Mouse (Mus musculus): ENCODE measurements around the gene Tll1. TPM values are rescaled to one million over a fixed set of nuclear protein-coding genes. Genes with fewer than 3 reads are reported as not detected.

Tll1 gene
- 1 to 10 TPM; 3.4 to 4.3 TPM for total RNA-seq (2021)
- long read RNA-seq, experiment 1, full-length matches to known transcripts: 3 of 4 reads
- long read RNA-seq, experiment 1, partial matches to known transcripts: 0 of 4 reads
- long read RNA-seq, experiment 1, other reads (novel, unspliced or antisense): 1 of 4 reads
- long read RNA-seq, experiment 2, full-length matches to known transcripts: 9 of 9 reads
- long read RNA-seq, experiment 2, partial matches to known transcripts: 0 of 9 reads
- long read RNA-seq, experiment 2, other reads (novel, unspliced or antisense): 0 of 9 reads

GRCm38 (mm10) chr8:64206024-64206385 is at the start of gene Tll1:
Gene Tll1, minus strand, starts transcription at chr8:64206271.
- peak in 1 of 2 experiments; percentile 5 for DNase-seq (ENCODE audit: low spot score in 2 of 2)
- Histone ChIP-seq H3K4me3 (peak within 1 kb of the TSS; percentile 73), H3K27ac (peak within 1 kb of the TSS; percentile 59; the same call in 1 of the 2 replicates)
- no peak for TF ChIP-seq CTCF (conservative IDR thresholded peaks at IDR 0.05)

DNA sequence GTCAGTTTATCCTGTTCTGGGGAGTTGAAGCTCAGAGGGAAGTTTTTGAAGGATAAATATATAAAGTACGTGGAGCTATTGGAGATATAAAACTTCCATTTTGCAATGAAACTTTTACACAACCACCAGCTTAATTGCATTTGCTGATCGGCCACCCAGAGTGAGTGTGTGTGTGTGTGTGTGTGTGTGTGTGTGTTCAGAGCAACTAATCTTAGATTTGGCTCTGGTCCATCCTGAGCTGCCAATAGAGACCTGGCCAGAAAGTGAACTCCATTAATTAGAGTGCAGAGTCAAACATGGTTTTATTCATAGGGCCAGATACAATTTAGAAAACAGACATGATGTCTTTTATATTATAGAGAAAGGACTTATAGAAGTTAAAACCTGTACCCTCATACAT is 32.6 kb upstream of the Tll1 start:
- no peak overlapping the region for H3K27ac ChIP-seq

GRCm38 (mm10) chr8:64221600-64221999 is 15.5 kb upstream of the Tll1 start:
- DNase-seq (ENCODE audit: low spot score in 2 of 2): no peak
- no peak for TF ChIP-seq CTCF (conservative IDR thresholded peaks at IDR 0.05)
- Histone ChIP-seq H3K27ac (no peak overlapping the region), H3K4me3 (no peak overlapping the region)

More for the DNA sequence above, 32.6 kb upstream of the Tll1 start:
- no peak for DNase-seq (ENCODE audit: low spot score in 2 of 2)
- H3K4me3 ChIP-seq: no peak overlapping the region
- no peak for TF ChIP-seq CTCF (conservative IDR thresholded peaks at IDR 0.05)

GRCm38 (mm10) chr8:64217644-64218043 is 11.6 kb upstream of the Tll1 start:
- no peak for DNase-seq (ENCODE audit: low spot score in 2 of 2)
- H3K4me3 ChIP-seq: no peak overlapping the region
- no peak for TF ChIP-seq CTCF (conservative IDR thresholded peaks at IDR 0.05)
- H3K27ac ChIP-seq: no peak overlapping the region

GRCm38 (mm10) chr8:64216252-64216651 is 10.2 kb upstream of the Tll1 start:
- Histone ChIP-seq H3K4me3 (no peak overlapping the region), H3K27ac (no peak overlapping the region)
- DNase-seq (ENCODE audit: low spot score in 2 of 2): no peak
- no peak for TF ChIP-seq CTCF (conservative IDR thresholded peaks at IDR 0.05)

DNA sequence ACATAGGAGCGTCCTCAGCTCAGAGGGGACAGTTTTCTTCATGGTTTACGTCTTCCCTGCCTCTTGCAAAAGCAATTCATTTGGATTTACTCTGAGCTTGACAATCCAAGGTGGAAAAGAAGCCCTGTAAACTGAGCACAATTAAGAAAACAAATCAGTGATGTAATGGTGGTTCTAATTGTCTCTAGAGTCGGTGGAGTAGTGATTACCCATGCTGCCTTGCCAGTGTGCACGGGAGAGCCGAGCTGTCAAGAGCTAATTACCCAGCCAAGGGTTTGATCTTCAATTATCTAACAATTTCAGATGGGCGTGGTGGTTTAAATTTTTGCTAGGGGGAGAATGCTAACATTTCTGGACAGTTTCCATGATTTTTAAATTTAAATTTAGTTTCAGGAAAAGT is 9.3 kb upstream of the Tll1 start:
- no peak overlapping the region for H3K4me3 ChIP-seq
- TF ChIP-seq CTCF (conservative IDR thresholded peaks at IDR 0.05): no peak
- H3K27ac ChIP-seq: no peak overlapping the region
- no peak for DNase-seq (ENCODE audit: low spot score in 2 of 2)

- no peak overlapping the region for H3K27ac ChIP-seq
These were observed 8.8 kb upstream of the Tll1 start for GRCm38 (mm10) chr8:64214906-64215305.

GRCm38 (mm10) chr8:64206411-64206861 is 365 bp upstream of the Tll1 start:
- TF ChIP-seq CTCF (conservative IDR thresholded peaks at IDR 0.05): peak; percentile 62
- peak; percentile 7 to 16 for DNase-seq (ENCODE audit: low spot score in 2 of 2)
- H3K27ac ChIP-seq: no peak overlapping the region; the same call in 1 of the 2 replicates
- peak overlapping the region; percentile 73 for H3K4me3 ChIP-seq

More at GRCm38 (mm10) chr8:64214906-64215305, 8.8 kb upstream of the Tll1 start:
- DNase-seq (ENCODE audit: low spot score in 2 of 2): no peak
- TF ChIP-seq CTCF (conservative IDR thresholded peaks at IDR 0.05): no peak
- H3K4me3 ChIP-seq: no peak overlapping the region

GRCm38 (mm10) chr8:64205321-64206023 is 599 bp downstream of the Tll1 start:
- DNase-seq (ENCODE audit: low spot score in 2 of 2): peak; percentile 1 to 16
- Histone ChIP-seq H3K27ac (peak overlapping the region; percentile 59; the same call in 1 of the 2 replicates), H3K4me3 (peak overlapping the region; percentile 73)
- no peak for TF ChIP-seq CTCF (conservative IDR thresholded peaks at IDR 0.05)

DNA sequence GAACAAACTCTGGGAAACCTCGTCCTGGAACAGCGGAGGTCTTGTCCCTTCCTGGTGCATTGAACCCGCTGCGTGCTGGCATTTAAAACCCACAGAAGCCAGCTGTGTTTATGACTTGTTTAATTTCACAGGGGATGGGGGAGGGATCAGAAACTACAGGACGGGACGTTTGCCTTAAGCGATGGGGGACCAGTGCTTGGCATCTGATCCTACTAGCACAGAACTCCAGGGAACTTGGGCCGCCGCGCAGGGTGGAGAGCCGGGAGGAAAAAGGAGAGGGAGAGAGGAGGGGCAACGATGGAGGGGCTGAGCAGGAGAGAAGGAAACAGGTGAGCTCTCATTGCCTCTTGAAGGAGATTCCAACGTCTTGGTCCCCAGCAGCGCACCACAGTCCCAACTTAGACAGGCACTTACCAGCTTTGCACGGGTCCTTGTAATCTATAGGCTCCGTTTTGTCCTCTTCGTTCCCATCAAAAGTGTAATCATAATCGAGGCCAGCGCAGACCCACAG is 1.2 kb downstream of the Tll1 start:
- DNase-seq (ENCODE audit: low spot score in 2 of 2): no peak
- TF ChIP-seq CTCF (conservative IDR thresholded peaks at IDR 0.05): no peak
- H3K27ac ChIP-seq: peak overlapping the region; percentile 59; the same call in 1 of the 2 replicates
- H3K4me3 ChIP-seq: peak overlapping the region; percentile 73

GRCm38 (mm10) chr8:64204167-64204566 is 1.9 kb downstream of the Tll1 start:
- TF ChIP-seq CTCF (conservative IDR thresholded peaks at IDR 0.05): peak; percentile 66
- Histone ChIP-seq H3K27ac (no peak overlapping the region), H3K4me3 (peak overlapping the region; percentile 73)
- DNase-seq (ENCODE audit: low spot score in 2 of 2): peak; percentile 16 to 23

GRCm38 (mm10) chr8:64198326-64198725 is 7.7 kb downstream of the Tll1 start:
- DNase-seq (ENCODE audit: low spot score in 2 of 2): no peak
- TF ChIP-seq CTCF (conservative IDR thresholded peaks at IDR 0.05): no peak
- Histone ChIP-seq H3K27ac (no peak overlapping the region), H3K4me3 (no peak overlapping the region)

DNA sequence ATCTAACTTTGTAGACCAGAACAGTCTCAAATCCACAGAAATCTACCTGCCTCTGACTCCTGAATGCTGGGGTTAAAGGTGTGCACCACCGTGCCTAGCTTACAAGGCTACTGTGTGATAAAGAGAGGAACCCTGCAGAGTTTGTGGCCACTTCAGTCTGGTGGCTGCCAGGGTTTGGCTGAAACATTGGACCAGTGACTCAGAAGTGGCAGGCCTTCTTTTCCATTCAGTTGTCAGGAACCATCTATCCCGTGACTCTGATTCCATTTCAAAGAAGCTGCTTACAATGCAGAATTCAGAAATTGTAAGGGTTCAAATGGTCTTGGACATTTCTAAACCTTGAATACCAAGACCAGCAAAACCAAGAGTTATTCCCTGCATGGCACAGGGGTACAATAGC is 12.7 kb downstream of the Tll1 start:
- no peak for DNase-seq (ENCODE audit: low spot score in 2 of 2)
- no peak for TF ChIP-seq CTCF (conservative IDR thresholded peaks at IDR 0.05)
- Histone ChIP-seq H3K27ac (no peak overlapping the region), H3K4me3 (no peak overlapping the region)
